Mouse (Mus musculus): ENCODE measurements around the gene Gcsh.

DNA sequence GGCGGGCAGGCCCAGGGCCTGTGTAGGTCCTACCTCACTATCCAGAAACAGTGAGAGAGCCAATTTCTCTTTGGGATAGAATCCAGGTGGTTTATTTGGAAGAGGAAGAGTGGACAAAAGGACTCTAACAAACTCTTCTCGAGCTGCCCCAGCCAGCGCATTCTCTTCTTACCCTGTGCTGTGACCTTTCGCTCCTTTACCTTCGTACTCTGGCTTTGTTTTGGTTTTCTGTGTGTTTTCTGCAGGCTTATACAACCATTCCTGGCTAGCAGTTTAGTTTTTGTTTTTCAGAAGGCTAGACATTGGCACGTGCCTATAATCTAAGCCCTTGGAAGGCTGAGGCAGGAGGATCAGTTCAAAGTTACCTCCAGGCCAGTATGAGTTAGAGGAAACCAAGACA is 23.8 kb downstream of the Gcsh start:
- no peak for TF ChIP-seq CTCF (IDR thresholded peaks at IDR 0.05; ENCODE audit: low read depth, low read length)
- no peak for TF ChIP-seq POLR2A (IDR thresholded peaks at IDR 0.05; ENCODE audit: extremely low read depth, insufficient read depth, low read length)

Data from liver, adult 2 months (tissue).